Mouse (Mus musculus): Measurements from ENCODE around the gene Slc17a9. TPM values are rescaled to one million over a fixed set of nuclear protein-coding genes. Genes with fewer than 3 reads are reported as not detected.

Slc17a9 gene
- polyA plus RNA-seq, 1 experiment from 2014 or later, result 0.66 TPM

DNA sequence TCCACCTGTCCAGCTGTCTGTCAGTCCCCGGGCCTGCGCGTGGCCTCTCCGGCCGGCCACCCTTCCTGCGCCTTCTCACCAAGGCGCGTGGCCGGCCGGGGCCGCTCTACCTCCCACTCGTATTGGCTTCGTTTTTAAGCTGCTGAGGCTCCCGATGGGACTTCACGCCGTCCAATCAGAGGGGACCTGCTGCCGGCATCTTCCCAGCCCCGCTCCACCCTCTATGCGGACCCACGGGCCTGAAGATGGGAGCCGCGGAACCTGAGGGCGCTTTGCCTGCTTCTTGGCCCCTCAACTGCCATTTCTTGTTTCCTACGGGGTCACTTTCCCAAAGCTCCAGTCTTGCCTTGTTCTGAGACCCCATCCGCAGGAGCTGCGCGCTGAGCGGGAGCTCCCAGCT, 51.7 kb downstream of the Slc17a9 start, which contains the start of gene Bhlhe23:
Gene Bhlhe23, minus strand, starts transcription at position 108 of the 400 bp plus-strand sequence.
- Histone ChIP-seq H3K4me1 (peaks cover 12% of the 10 kb centered on the region), H3K27me3 (replicated peaks; ENCODE audit: low read depth, poor library complexity, severe bottlenecking) (peaks cover 97% of the 10 kb centered on the region), H3K27ac (replicated peaks) (no peak within 1 kb of the TSS), H3K9me3 (no peaks in the 10 kb centered on the region), H3K4me3 (peak within 1 kb of the TSS; percentile 46), H3K36me3 (replicated peaks) (no peaks in the 10 kb centered on the region)
- WGBS, result 1% methylated on average over 28 of the region's 28 CpGs
- no peak for DNase-seq (ENCODE audit: low spot score)

DNA sequence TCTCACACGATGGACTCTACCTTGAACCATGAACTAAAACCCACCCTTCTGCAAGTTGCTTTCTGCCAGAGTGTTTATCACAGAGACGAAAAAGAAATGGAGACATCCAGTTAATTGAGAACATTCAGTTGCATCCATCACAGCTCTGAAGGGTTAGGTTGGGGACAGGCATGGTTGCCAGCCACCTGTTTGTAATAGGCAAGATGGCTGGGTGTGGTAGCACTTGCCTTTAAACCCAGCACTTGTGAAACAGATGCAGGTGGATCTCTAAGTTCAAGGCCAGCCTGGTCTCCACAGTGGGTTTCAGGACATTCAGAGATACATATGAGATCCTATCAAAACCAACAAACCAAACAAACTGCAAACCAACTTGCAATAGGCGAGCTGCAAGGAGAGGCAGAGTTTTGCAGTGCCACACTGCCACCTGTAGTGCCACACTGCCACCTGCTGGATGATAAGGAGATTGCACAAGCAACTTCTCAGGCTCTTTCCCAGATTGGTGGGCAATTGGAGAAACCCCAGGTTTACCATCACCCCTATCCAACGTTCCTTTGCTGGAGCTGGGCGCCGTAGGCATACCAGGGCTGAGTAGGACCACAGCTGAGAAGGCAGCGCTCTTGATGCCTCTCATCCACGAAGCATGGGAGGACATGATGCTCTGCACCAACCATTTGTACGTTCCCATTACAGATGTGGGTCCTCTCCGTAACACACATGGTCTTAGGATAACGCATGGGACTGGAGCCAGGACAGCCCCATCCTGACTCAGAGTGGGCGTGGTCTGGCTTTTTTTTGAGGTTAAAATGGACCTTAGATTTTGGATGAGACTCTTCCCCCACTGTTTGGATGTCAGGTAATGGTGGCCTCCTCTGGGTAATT, 54.4 kb downstream of the Slc17a9 start:
- H3K27me3 ChIP-seq (replicated peaks; ENCODE audit: low read depth, poor library complexity, severe bottlenecking), result peaks cover 72% of the 10 kb centered on the region
- peaks cover 12% of the 10 kb centered on the region for H3K4me1 ChIP-seq
- DNase-seq (ENCODE audit: low spot score), result peak; percentile 65
- H3K36me3 ChIP-seq (replicated peaks), result no peaks in the 10 kb centered on the region
- H3K9me3 ChIP-seq, result no peaks in the 10 kb centered on the region
- H3K27ac ChIP-seq (replicated peaks), result no peak overlapping the region
- 25% methylated on average over 12 of the region's 12 CpGs for whole genome bisulfite sequencing
- no peak overlapping the region for H3K4me3 ChIP-seq

DNA sequence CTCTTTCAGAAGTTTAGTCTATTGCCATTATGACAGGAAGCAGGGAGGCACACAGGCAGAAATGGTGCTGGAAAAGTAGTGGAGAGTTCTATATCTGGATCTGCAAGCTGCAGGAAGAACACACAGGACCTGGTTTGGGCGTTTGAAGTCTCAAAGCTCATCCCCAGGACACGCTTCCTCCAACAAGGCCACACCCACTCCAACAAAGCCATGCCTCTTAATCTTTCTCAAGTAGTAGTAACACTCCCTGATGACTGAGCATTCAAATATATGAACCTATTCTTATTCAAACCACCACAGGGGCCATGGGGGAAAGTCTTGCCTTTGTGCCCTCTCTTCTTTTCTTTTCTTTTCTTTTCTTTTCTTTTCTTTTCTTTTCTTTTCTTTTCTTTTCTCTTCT, 55.2 kb downstream of the Slc17a9 start:
- no peaks in the 10 kb centered on the region for H3K9me3 ChIP-seq
- no peaks in the 10 kb centered on the region for H3K36me3 ChIP-seq (replicated peaks)
- WGBS, result 10% methylated on average over 2 of the region's 2 CpGs
- H3K4me1 ChIP-seq, result peaks cover 12% of the 10 kb centered on the region
- H3K27me3 ChIP-seq (replicated peaks; ENCODE audit: low read depth, poor library complexity, severe bottlenecking), result peaks cover 64% of the 10 kb centered on the region
- no peak overlapping the region for H3K4me3 ChIP-seq
- H3K27ac ChIP-seq (replicated peaks), result no peak overlapping the region
- DNase-seq (ENCODE audit: low spot score), result no peak

DNA sequence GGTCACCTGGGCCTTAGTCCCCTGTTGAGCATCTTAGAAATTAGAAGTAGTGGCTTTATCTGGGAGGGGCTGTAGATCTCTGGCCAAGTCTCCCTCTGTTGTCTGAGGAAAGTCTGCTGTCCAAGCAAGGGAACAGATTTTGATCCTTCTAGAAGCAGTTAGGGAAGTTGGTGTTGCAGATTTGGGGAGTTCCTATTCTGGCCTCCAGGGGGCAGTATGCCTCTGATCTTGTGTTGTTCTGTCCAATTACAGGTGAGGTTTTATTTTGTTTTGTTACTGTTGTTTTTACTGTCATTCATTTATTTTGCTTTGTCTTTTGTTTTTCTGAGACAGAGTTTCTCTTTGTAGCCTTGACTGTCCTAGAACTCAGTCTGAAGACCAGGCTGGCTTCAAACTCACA, 61.7 kb downstream of the Slc17a9 start:
- H3K36me3 ChIP-seq (replicated peaks), result no peaks in the 10 kb centered on the region
- no peak overlapping the region for H3K4me3 ChIP-seq
- peaks cover 9% of the 10 kb centered on the region for H3K4me1 ChIP-seq
- H3K9me3 ChIP-seq, result no peaks in the 10 kb centered on the region
- peaks cover 30% of the 10 kb centered on the region for H3K27me3 ChIP-seq (replicated peaks; ENCODE audit: low read depth, poor library complexity, severe bottlenecking)
- DNase-seq (ENCODE audit: low spot score), result peak; percentile 46
- no peak overlapping the region for H3K27ac ChIP-seq (replicated peaks)

DNA sequence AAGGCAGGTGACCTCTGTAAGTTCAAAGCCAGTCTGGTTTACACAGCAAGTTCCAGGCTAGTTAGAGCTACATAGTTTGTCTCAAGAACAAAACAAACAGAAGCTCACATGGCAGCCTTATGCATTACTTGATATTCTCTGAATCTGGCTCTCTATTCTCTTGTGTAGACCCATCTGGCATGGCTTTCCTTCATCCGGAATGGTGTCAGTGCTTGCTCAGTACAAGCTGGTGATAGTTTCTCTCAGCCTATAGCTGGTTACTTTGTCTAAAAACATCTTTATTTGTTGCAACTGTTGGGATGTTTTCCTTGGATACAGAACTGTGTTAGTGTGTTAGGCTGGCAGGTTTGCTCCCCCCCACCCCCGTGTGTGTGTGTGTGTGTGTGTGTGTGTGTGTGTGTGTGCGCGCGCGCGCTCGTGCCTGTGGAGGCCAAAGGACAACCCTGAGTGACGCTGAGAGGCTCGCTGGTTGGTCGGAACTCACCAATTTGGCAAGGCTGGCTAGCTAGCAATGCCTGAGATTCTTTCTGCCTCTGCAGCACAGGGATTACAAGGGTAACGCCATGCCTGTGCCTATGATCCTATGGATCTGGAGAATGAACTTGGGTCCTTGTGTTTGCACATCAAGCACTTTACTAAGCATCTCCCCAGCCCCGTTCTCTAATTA, 62.6 kb downstream of the Slc17a9 start:
- Histone ChIP-seq H3K9me3 (no peaks in the 10 kb centered on the region), H3K27ac (replicated peaks) (no peak overlapping the region)
- DNase-seq (ENCODE audit: low spot score), result no peak

DNA sequence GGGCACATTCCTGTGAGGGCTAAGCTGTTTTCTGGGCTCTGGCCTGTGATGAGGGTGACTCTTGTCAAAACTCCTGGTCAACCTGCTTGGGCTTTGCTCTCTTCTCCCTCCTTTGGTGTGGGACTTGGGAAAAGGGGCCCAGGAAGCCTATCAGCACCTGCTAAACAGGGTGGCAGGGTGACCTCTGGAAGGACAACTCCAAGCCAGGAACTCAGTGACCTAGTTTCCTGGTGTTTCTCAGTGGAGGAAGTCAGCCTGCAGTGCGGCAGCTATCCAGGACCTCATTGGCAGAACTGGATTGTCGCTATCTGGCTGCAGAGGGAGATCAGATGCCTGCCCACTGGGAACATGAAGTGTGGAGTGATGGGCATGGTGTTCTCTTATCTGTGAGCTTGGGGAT, 63.3 kb downstream of the Slc17a9 start:
- Histone ChIP-seq H3K9me3 (no peaks in the 10 kb centered on the region), H3K27me3 (replicated peaks; ENCODE audit: low read depth, poor library complexity, severe bottlenecking) (peaks cover 27% of the 10 kb centered on the region), H3K4me3 (no peak overlapping the region), H3K4me1 (peaks cover 9% of the 10 kb centered on the region), H3K36me3 (replicated peaks) (no peaks in the 10 kb centered on the region), H3K27ac (replicated peaks) (no peak overlapping the region)
- WGBS, result 41% methylated on average over 2 of the region's 2 CpGs
- DNase-seq (ENCODE audit: low spot score), result peak; percentile 15

More for the DNA sequence above, 62.6 kb downstream of the Slc17a9 start:
- 81% methylated on average over 13 of the region's 13 CpGs for WGBS
- Histone ChIP-seq H3K27me3 (replicated peaks; ENCODE audit: low read depth, poor library complexity, severe bottlenecking) (peaks cover 27% of the 10 kb centered on the region), H3K4me3 (no peak overlapping the region), H3K36me3 (replicated peaks) (no peaks in the 10 kb centered on the region), H3K4me1 (peaks cover 9% of the 10 kb centered on the region)

DNA sequence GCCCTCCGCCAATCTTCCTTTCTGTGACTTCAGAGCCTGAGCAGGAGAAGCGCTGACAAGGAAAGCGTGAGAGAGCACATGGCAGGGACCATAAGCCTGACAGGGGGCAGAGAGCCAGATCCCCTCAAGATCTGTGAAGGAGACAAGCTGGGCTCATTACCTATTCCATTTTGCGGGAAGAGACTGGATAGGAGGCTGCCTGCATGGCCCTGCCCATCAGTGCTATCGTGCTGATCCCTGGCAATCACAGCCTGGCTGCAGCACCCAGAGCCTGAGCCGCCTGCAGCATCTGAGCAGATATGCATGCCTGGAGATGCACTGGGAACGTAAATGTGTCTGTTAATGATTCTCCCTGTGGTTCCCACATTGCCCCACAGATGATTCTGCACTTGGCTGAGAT, 63.8 kb downstream of the Slc17a9 start:
- Histone ChIP-seq H3K27me3 (replicated peaks; ENCODE audit: low read depth, poor library complexity, severe bottlenecking) (peaks cover 27% of the 10 kb centered on the region), H3K27ac (replicated peaks) (no peak overlapping the region), H3K4me1 (peaks cover 9% of the 10 kb centered on the region), H3K36me3 (replicated peaks) (no peaks in the 10 kb centered on the region), H3K4me3 (no peak overlapping the region), H3K9me3 (no peaks in the 10 kb centered on the region)
- no peak for DNase-seq (ENCODE audit: low spot score)
- 32% methylated on average over 7 of the region's 7 CpGs for WGBS

DNA sequence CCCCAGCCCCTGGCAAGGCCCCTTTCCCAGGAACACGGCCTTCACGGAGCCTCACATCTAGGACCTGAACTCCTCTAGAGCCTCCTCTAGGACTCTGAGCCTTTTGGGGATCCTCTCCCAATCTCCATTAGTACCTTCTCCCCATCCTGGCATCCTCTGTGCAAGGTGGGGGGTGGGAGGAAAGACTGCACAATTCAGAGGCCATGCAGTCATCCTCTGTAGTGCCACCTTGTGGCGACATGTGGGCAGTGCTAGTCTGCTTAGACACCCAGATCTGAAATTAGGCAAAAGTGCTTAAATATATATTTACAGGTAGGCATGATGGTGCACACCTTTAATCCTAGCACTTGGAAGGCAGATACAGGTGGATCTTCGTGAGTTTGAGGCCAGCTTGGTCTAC, 66.6 kb downstream of the Slc17a9 start:
- 46% methylated on average over 4 of the region's 4 CpGs for WGBS
- no peak overlapping the region for H3K27ac ChIP-seq (replicated peaks)
- no peaks in the 10 kb centered on the region for H3K9me3 ChIP-seq
- H3K4me3 ChIP-seq, result no peak overlapping the region
- no peaks in the 10 kb centered on the region for H3K36me3 ChIP-seq (replicated peaks)
- H3K4me1 ChIP-seq, result peaks cover 22% of the 10 kb centered on the region
- DNase-seq (ENCODE audit: low spot score), result peak; percentile 61
- H3K27me3 ChIP-seq (replicated peaks; ENCODE audit: low read depth, poor library complexity, severe bottlenecking), result peaks cover 27% of the 10 kb centered on the region

Other genes starting within 250 kb of the Slc17a9 start
- 0.16 and 0.35 TPM in 2 replicates for gene Ntsr1, start 225.3 kb upstream of the Slc17a9 start, polyA plus RNA-seq (2016; fragmentation: Nextera tagmentation; extraction: Ambion mirVana)
- gene Mrgbp, start 144.0 kb upstream of the Slc17a9 start, polyA plus RNA-seq (2016; fragmentation: Nextera tagmentation; extraction: Ambion mirVana), result 34.6 and 35.1 TPM in 2 replicates
- 104 and 107 TPM in 2 replicates for gene Ogfr, start 136.0 kb upstream of the Slc17a9 start, polyA plus RNA-seq (2016; fragmentation: Nextera tagmentation; extraction: Ambion mirVana)
- gene Col9a3, start 127.5 kb upstream of the Slc17a9 start, polyA plus RNA-seq (2016; fragmentation: Nextera tagmentation; extraction: Ambion mirVana), result 12.2 and 12.3 TPM in 2 replicates
- gene Tcfl5, start 82.6 kb upstream of the Slc17a9 start, polyA plus RNA-seq (2016; fragmentation: Nextera tagmentation; extraction: Ambion mirVana), result 0.11 and 0.18 TPM in 2 replicates
- 33.1 and 34.3 TPM in 2 replicates for gene Dido1, start 15.3 kb upstream of the Slc17a9 start, polyA plus RNA-seq (2016; fragmentation: Nextera tagmentation; extraction: Ambion mirVana)
- gene Gid8, start 15.1 kb upstream of the Slc17a9 start, polyA plus RNA-seq (2016; fragmentation: Nextera tagmentation; extraction: Ambion mirVana), result 46.7 and 51.7 TPM in 2 replicates
- 1.2 and 1.9 TPM in 2 replicates for gene Bhlhe23, start 51.6 kb downstream of the Slc17a9 start, polyA plus RNA-seq (2016; fragmentation: Nextera tagmentation; extraction: Ambion mirVana)
- gene Ythdf1, start 195.7 kb downstream of the Slc17a9 start, polyA plus RNA-seq (2016; fragmentation: Nextera tagmentation; extraction: Ambion mirVana), result 72.3 and 73.3 TPM in 2 replicates
- 0.31 and 0.34 TPM in 2 replicates for gene Birc7, start 203.8 kb downstream of the Slc17a9 start, polyA plus RNA-seq (2016; fragmentation: Nextera tagmentation; extraction: Ambion mirVana)
- 22.2 and 26.6 TPM in 2 replicates for gene Nkain4, start 229.4 kb downstream of the Slc17a9 start, polyA plus RNA-seq (2016; fragmentation: Nextera tagmentation; extraction: Ambion mirVana)
- gene Arfgap1, start 242.0 kb downstream of the Slc17a9 start, polyA plus RNA-seq (2016; fragmentation: Nextera tagmentation; extraction: Ambion mirVana), result 87.3 and 87.7 TPM in 2 replicates

All from embryonic facial prominence, embryonic 10.5 days (tissue).